Mouse (Mus musculus) bone marrow, adult 2 months (tissue): ENCODE results near the gene Arhgap22.

Source experiments
- CTCF ChIP-seq: fragments of 200-500 bp; IDR thresholded peaks from 2 replicates; pipeline ENCODE4 v1.5.1; 2011; ENCODE audit warnings: low read length, control low read depth; ENCODE audit not compliant: control insufficient read depth, insufficient read depth
- POLR2A ChIP-seq: fragments of 200-500 bp; IDR thresholded peaks from 2 replicates; pipeline ENCODE4 v1.6.1; 2011; ENCODE audit warnings: low read depth, mild to moderate bottlenecking, control low read depth, low read length, borderline replicate concordance; ENCODE audit not compliant: control insufficient read depth

GRCm38 (mm10) chr14:33335733-33336132, 121.9 kb downstream of the Arhgap22 start:
- no peak for TF ChIP-seq CTCF
- no peak for TF ChIP-seq POLR2A
